Mouse (Mus musculus) neural tube, embryonic 15.5 days (tissue): ENCODE results near the gene Plekha4. TPM values are rescaled to one million over a fixed set of nuclear protein-coding genes. Genes with fewer than 3 reads are reported as not detected.

Source experiments
- ATAC-seq: fragments of 200-750 bp; cut with Nextera tagmentation; 2 replicates; pipeline ENCODE4 v1.8.0; 2017; ENCODE audit warnings: mild to moderate bottlenecking, moderate TSS enrichment, moderate library complexity; ENCODE audit not compliant: low FRiP score
- H3K27ac ChIP-seq: fragments of 300-500 bp; sonication (generic); replicated peaks from 2 replicates; pipeline ENCODE4 v1.5.1; 2015; ENCODE audit warnings: mild to moderate bottlenecking, inconsistent platforms
- H3K27me3 ChIP-seq: fragments of 300-500 bp; sonication (generic); replicated peaks from 2 replicates; pipeline ENCODE4 v1.6.1; 2015; ENCODE audit warnings: inconsistent platforms
- H3K36me3 ChIP-seq: fragments of 300-500 bp; sonication (generic); 2 replicates; pipeline ENCODE4 v1.6.1; 2015; ENCODE audit warnings: inconsistent platforms
- H3K4me1 ChIP-seq: fragments of 300-500 bp; sonication (generic); 2 replicates; pipeline ENCODE4 v1.6.1; 2015; ENCODE audit warnings: inconsistent platforms
- H3K4me2 ChIP-seq: fragments of 300-500 bp; sonication (generic); 2 replicates; pipeline ENCODE4 v1.6.1; 2015; ENCODE audit warnings: inconsistent platforms, mild to moderate bottlenecking, moderate library complexity
- H3K4me3 ChIP-seq: fragments of 300-500 bp; sonication (generic); replicated peaks from 2 replicates; pipeline ENCODE4 v1.5.1; 2015; ENCODE audit warnings: mild to moderate bottlenecking, inconsistent platforms
- H3K9ac ChIP-seq: fragments of 300-500 bp; sonication (generic); replicated peaks from 2 replicates; pipeline ENCODE4 v1.6.1; 2015; ENCODE audit warnings: mild to moderate bottlenecking, inconsistent platforms
- H3K9me3 ChIP-seq: fragments of 300-500 bp; sonication (generic); replicated peaks from 2 replicates; pipeline ENCODE4 v1.6.1; 2016; ENCODE audit warnings: inconsistent platforms
- WGBS: fragments of 180-500 bp; shearing (Covaris S2); methylation state at CpG from one replicate; pipeline ENCODE4 v1.1.7; 2015; ENCODE audit warnings: mixed read lengths; 5-methylcytosine and 5-hydroxymethylcytosine counted together
- polyA plus RNA-seq: library from polyadenylated mRNA; unstranded; fragments of >200 nt; fragmentation: Nextera tagmentation; extraction: Ambion mirVana; gene quantifications from 2 replicates; pipeline ENCODE4 v1.2.1, GENCODE M21; 2015

Plekha4 gene
- polyA plus RNA-seq, 1 experiment from 2014 or later = 4.3 TPM

GRCm38 (mm10) chr7:45574472-45575379 lies 48.6 kb downstream of the Plekha4 start:
- Histone ChIP-seq H3K9ac (no peak overlapping the region), H3K4me1 (peaks cover 21% of the 10 kb centered on the region), H3K27me3 (no peaks in the 10 kb centered on the region), H3K27ac (no peak overlapping the region), H3K4me2 (no peak overlapping the region), H3K36me3 (peaks cover 22% of the 10 kb centered on the region), H3K9me3 (no peaks in the 10 kb centered on the region), H3K4me3 (no peak overlapping the region)
- no peak for ATAC-seq
- WGBS = 87% methylated on average over 15 of the region's 15 CpGs

GRCm38 (mm10) chr7:45585923-45586322 lies 59.8 kb downstream of the Plekha4 start:
- Histone ChIP-seq H3K36me3 (peaks cover 24% of the 10 kb centered on the region), H3K27ac (no peak overlapping the region), H3K9ac (no peak overlapping the region), H3K9me3 (no peaks in the 10 kb centered on the region), H3K4me2 (no peak overlapping the region), H3K4me3 (no peak overlapping the region), H3K27me3 (no peaks in the 10 kb centered on the region), H3K4me1 (peaks cover 13% of the 10 kb centered on the region)
- WGBS = 93% methylated on average over 6 of the region's 6 CpGs
- ATAC-seq = no peak

GRCm38 (mm10) chr7:45587631-45588592 lies 61.8 kb downstream of the Plekha4 start:
- Histone ChIP-seq H3K4me2 (peak overlapping the region; percentile 65), H3K9ac (no peak overlapping the region), H3K27ac (no peak overlapping the region), H3K27me3 (no peaks in the 10 kb centered on the region), H3K4me3 (no peak overlapping the region), H3K9me3 (no peaks in the 10 kb centered on the region), H3K36me3 (peaks cover 16% of the 10 kb centered on the region; the same call in 1 of the 2 replicates), H3K4me1 (peaks cover 13% of the 10 kb centered on the region)
- no peak for ATAC-seq
- WGBS = 93% methylated on average over 23 of the region's 23 CpGs

- Histone ChIP-seq H3K9me3 (no peaks in the 10 kb centered on the region), H3K27me3 (no peaks in the 10 kb centered on the region), H3K4me2 (peak overlapping the region; percentile 65), H3K4me1 (peaks cover 13% of the 10 kb centered on the region), H3K4me3 (peak overlapping the region; percentile 41), H3K27ac (peak overlapping the region; percentile 82), H3K9ac (peak overlapping the region; percentile 53), H3K36me3 (peaks cover 14% of the 10 kb centered on the region; the same call in 1 of the 2 replicates)
- peak; percentile 98 for ATAC-seq
- WGBS = 4% methylated on average over 19 of the region's 19 CpGs
Observed at GRCm38 (mm10) chr7:45589173-45589572, 63.0 kb downstream of the Plekha4 start.

- no peak overlapping the region for H3K4me3 ChIP-seq
- H3K9me3 ChIP-seq = no peaks in the 10 kb centered on the region
- H3K36me3 ChIP-seq = peaks cover 10% of the 10 kb centered on the region; the same call in 1 of the 2 replicates
- peaks cover 13% of the 10 kb centered on the region for H3K4me1 ChIP-seq
- H3K4me2 ChIP-seq = peak overlapping the region; percentile 65; the same call in 1 of the 2 replicates
- no peak overlapping the region for H3K9ac ChIP-seq
- ATAC-seq = no peak
- peak overlapping the region; percentile 82 for H3K27ac ChIP-seq
- H3K27me3 ChIP-seq = no peaks in the 10 kb centered on the region
- 95% methylated on average over 5 of the region's 5 CpGs for WGBS
Observed at GRCm38 (mm10) chr7:45589898-45590297, 63.8 kb downstream of the Plekha4 start.

GRCm38 (mm10) chr7:45590874-45591273 lies 64.7 kb downstream of the Plekha4 start:
- H3K9me3 ChIP-seq = no peaks in the 10 kb centered on the region
- H3K27me3 ChIP-seq = no peaks in the 10 kb centered on the region
- H3K4me1 ChIP-seq = peaks cover 13% of the 10 kb centered on the region
- no peak for ATAC-seq
- H3K4me3 ChIP-seq = no peak overlapping the region
- no peak overlapping the region for H3K4me2 ChIP-seq
- 66% methylated on average over 3 of the region's 3 CpGs for whole genome bisulfite sequencing
- peaks cover 3% of the 10 kb centered on the region; the same call in 1 of the 2 replicates for H3K36me3 ChIP-seq
- no peak overlapping the region for H3K27ac ChIP-seq
- H3K9ac ChIP-seq = no peak overlapping the region

- H3K27ac ChIP-seq = no peak overlapping the region
- peaks cover 13% of the 10 kb centered on the region for H3K4me1 ChIP-seq
- no peaks in the 10 kb centered on the region for H3K36me3 ChIP-seq
- no peak for ATAC-seq
- H3K9me3 ChIP-seq = no peaks in the 10 kb centered on the region
- H3K27me3 ChIP-seq = no peaks in the 10 kb centered on the region
- WGBS = 80% methylated on average over 7 of the region's 7 CpGs
- H3K4me2 ChIP-seq = no peak overlapping the region
- H3K9ac ChIP-seq = no peak overlapping the region
- no peak overlapping the region for H3K4me3 ChIP-seq
Observed at GRCm38 (mm10) chr7:45591880-45592279, 65.8 kb downstream of the Plekha4 start.

GRCm38 (mm10) chr7:45593118-45593815 lies 67.1 kb downstream of the Plekha4 start:
- Histone ChIP-seq H3K27ac (no peak overlapping the region), H3K9ac (no peak overlapping the region), H3K4me1 (peaks cover 11% of the 10 kb centered on the region), H3K36me3 (no peaks in the 10 kb centered on the region), H3K4me2 (no peak overlapping the region), H3K4me3 (no peak overlapping the region), H3K27me3 (no peaks in the 10 kb centered on the region), H3K9me3 (no peaks in the 10 kb centered on the region)
- ATAC-seq = no peak
- WGBS = 29% methylated on average over 10 of the region's 10 CpGs

- H3K9me3 ChIP-seq = no peaks in the 10 kb centered on the region
- H3K4me3 ChIP-seq = no peak overlapping the region
- WGBS = 89% methylated on average over 4 of the region's 4 CpGs
- H3K27ac ChIP-seq = no peak overlapping the region
- no peak for ATAC-seq
- H3K9ac ChIP-seq = no peak overlapping the region
- H3K4me2 ChIP-seq = no peak overlapping the region
- H3K4me1 ChIP-seq = no peaks in the 10 kb centered on the region
- no peaks in the 10 kb centered on the region for H3K36me3 ChIP-seq
- no peaks in the 10 kb centered on the region for H3K27me3 ChIP-seq
Observed at GRCm38 (mm10) chr7:45595176-45595575, 69.0 kb downstream of the Plekha4 start.

- Histone ChIP-seq H3K4me2 (no peak overlapping the region), H3K4me3 (no peak overlapping the region), H3K4me1 (no peaks in the 10 kb centered on the region), H3K9me3 (no peaks in the 10 kb centered on the region), H3K27me3 (no peaks in the 10 kb centered on the region), H3K36me3 (no peaks in the 10 kb centered on the region), H3K9ac (no peak overlapping the region), H3K27ac (no peak overlapping the region)
- ATAC-seq = no peak
- WGBS = 88% methylated on average over 1 of the region's 1 CpGs
Observed at GRCm38 (mm10) chr7:45596107-45596506, 70.0 kb downstream of the Plekha4 start.

GRCm38 (mm10) chr7:45597013-45597412 lies 70.9 kb downstream of the Plekha4 start:
- 86% methylated on average over 5 of the region's 5 CpGs for WGBS
- Histone ChIP-seq H3K36me3 (no peaks in the 10 kb centered on the region), H3K9me3 (no peaks in the 10 kb centered on the region), H3K4me1 (no peaks in the 10 kb centered on the region), H3K4me3 (no peak overlapping the region), H3K4me2 (no peak overlapping the region), H3K9ac (no peak overlapping the region), H3K27me3 (no peaks in the 10 kb centered on the region), H3K27ac (no peak overlapping the region)
- no peak for ATAC-seq
